Mouse (Mus musculus) embryonic fibroblast, embryonic 13.5 days (primary cell): ENCODE results near the gene B4galnt1.

Experiments used
- CTCF ChIP-seq: IDR thresholded peaks from 2 replicates; pipeline ENCODE4 v1.5.1; 2011; ENCODE audit warnings: mild to moderate bottlenecking, control low read depth, low read length, moderate library complexity, borderline replicate concordance; ENCODE audit not compliant: insufficient read depth
- POLR2A ChIP-seq: IDR thresholded peaks from 2 replicates; pipeline ENCODE4 v1.6.1; 2011; ENCODE audit warnings: low read depth, mild to moderate bottlenecking, control low read depth, low read length, moderate library complexity

DNA sequence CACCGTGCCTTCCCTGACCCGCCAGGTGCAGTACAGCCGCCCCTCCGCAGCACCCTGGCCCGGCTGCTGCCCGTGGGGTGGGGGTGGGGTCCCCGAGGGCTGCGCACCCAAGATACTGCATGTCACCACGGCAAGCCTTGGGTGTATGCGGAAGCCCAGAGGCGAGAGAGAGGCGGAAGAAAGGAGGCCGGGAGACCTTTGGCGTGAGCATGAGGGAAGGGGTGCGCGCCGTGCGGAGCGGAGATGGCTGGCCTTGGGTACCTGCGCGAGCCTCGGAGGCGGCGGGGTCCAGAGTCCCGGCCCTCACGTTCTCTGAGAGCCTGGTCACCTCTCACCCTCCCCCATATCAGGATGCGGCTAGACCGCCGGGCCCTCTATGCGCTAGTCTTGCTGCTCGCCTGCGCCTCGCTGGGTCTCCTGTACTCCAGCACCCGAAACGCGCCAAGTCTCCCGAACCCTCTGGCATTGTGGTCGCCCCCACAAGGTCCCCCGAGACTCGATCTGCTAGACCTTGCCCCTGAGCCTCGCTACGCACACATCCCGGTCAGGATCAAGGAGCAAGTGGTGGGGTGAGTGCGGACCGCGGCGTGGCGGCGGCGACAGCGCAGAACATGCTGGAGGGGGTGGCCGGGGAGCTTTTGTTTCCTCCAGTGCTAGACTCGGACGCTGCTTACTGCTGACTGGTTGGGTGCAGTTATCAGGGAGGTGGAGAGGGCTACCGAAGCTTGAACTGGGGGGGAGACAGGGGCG, 804 bp downstream of the B4galnt1 start:
- no peak for TF ChIP-seq CTCF
- peak; percentile 65 for TF ChIP-seq POLR2A
